Mouse (Mus musculus) neutrophil, adult 65 days (primary cell): ENCODE results near the gene Gm7879. TPM values are rescaled to one million over a fixed set of nuclear protein-coding genes. Genes with fewer than 3 reads are reported as not detected.

Experiments
- total RNA-seq: library from RNA; stranded (reverse); gene quantifications from 2 replicates; pipeline ENCODE4 v1.2.4, GENCODE M21; 2023

The Gm7879 gene
- 5.7 and 6.6 TPM in 2 replicates for total RNA-seq

DNA sequence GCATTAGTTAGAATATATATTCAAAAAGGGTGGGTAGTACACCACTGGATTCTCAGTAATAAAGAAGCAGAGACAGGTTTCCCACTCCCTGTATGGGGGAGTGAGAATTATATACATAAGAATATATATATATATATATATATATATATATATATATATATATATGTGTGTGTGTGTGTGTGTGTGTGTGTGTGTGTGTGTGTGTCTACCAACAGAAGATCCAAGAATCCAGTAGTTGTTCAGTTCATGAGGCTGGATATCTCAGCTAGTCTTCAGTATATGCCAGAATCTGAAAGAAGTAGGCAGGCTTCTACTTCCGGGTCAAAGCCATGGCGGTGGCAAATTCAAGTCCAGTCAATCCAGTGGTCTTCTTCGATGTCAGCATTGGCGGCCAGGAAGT, at the start of gene Gm7879:
TSS of gene Gm7879 (plus strand) at position 301 of the 400 bp plus-strand sequence.

DNA sequence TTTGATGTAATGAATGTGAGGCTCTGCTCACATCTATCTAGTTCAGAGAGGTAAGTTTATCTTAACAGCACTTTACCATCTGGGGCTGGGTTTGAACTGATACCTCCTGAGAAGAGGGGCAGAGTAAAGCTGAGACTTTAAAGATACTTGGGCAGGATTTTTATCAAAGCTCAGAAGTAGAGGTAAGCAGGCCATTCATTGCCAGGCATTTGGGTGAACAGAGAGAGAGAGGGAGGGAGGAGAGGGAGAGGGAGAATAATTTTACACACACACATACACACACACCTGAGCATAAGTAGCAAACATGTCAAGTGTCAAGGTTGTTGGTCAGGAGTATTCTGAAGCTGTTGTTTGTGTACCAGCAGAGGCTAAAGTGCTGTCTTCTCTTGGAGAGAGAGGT, 44.7 kb upstream of the Gm7879 start, which contains the start of gene Cd38:
TSS of gene Cd38 (plus strand) at position 301 of the 400 bp plus-strand sequence.

Other genes with a start within 250 kb of the Gm7879 start
- gene Bst1, start 94.3 kb upstream of the Gm7879 start, total RNA-seq = 103 and 106 TPM in 2 replicates
- 311 and 388 TPM in 2 replicates for gene Fbxl5, start 91.5 kb upstream of the Gm7879 start, total RNA-seq
- 0.69 and 1.2 TPM in 2 replicates for gene Cd38, start 44.6 kb upstream of the Gm7879 start, total RNA-seq
- not detected in 2 replicates for gene Fgfbp1, start 68.6 kb downstream of the Gm7879 start, total RNA-seq
- gene Prom1, start 188.9 kb downstream of the Gm7879 start, total RNA-seq = 41.9 and 52.0 TPM in 2 replicates